Mouse (Mus musculus): ENCODE measurements at regions not wholly inside any gene's neighbourhood (a gene's known extent, or its start where the extent isn't known, plus 50 kb on each side); places are given as distances from the start of the nearest gene placed in this dataset.
"Not testable (repeated sequence)": the region's sequence is repeated elsewhere in the genome, so short reads cannot be mapped to it uniquely, and the experiment has no call there.

GRCm38 (mm10) chrX:129546016-129546415 lies 203.5 kb upstream of the Diaph2 start:
- no peak for DNase-seq (ENCODE audit: low spot score in 2 of 2)

- DNase-seq (ENCODE audit: low spot score in 2 of 2), result peak in 1 of 2 experiments; percentile 1
Observed at GRCm38 (mm10) chrX:129547606-129548005, 201.9 kb upstream of the Diaph2 start.

- no peak for DNase-seq (ENCODE audit: low spot score in 2 of 2)
Observed at GRCm38 (mm10) chrX:129556001-129556400, 193.5 kb upstream of the Diaph2 start.

GRCm38 (mm10) chrX:129599491-129599890 lies 150.1 kb upstream of the Diaph2 start:
- DNase-seq (ENCODE audit: low spot score in 2 of 2), result no peak

GRCm38 (mm10) chrX:129607842-129608241 lies 141.7 kb upstream of the Diaph2 start:
- DNase-seq (ENCODE audit: low spot score in 2 of 2), result no peak

- not testable (repeated sequence) for DNase-seq (ENCODE audit: low spot score in 2 of 2)
Observed at GRCm38 (mm10) chrX:129611500-129611899, 138.0 kb upstream of the Diaph2 start.

GRCm38 (mm10) chrX:129637016-129637415 lies 112.5 kb upstream of the Diaph2 start:
- DNase-seq (ENCODE audit: low spot score in 2 of 2), result no peak

GRCm38 (mm10) chrX:129645106-129645505 lies 104.4 kb upstream of the Diaph2 start:
- DNase-seq (ENCODE audit: low spot score in 2 of 2), result peak in 1 of 2 experiments; percentile 45

- peak; percentile 4 to 56 for DNase-seq (ENCODE audit: low spot score in 2 of 2)
Observed at GRCm38 (mm10) chrX:129656906-129657305, 92.6 kb upstream of the Diaph2 start.

GRCm38 (mm10) chrX:129690677-129691076 lies 58.9 kb upstream of the Diaph2 start:
- DNase-seq (ENCODE audit: low spot score in 2 of 2), result no peak
